Mouse (Mus musculus) cortical plate, adult 2 months (tissue): ENCODE measurements at regions not wholly inside any gene's neighbourhood (a gene's known extent, or its start where the extent isn't known, plus 50 kb on each side); places are given as distances from the start of the nearest gene placed in this dataset.

Source experiments
- CTCF ChIP-seq: fragments of 200-500 bp; IDR thresholded peaks from 2 replicates; pipeline ENCODE4 v1.5.1; 2011; ENCODE audit warnings: mild to moderate bottlenecking, control low read depth, low read length; ENCODE audit not compliant: insufficient read depth; ENCODE audit errors: extremely low read depth
- POLR2A ChIP-seq: fragments of 200-500 bp; IDR thresholded peaks from 2 replicates; pipeline ENCODE4 v1.6.1; 2011; ENCODE audit warnings: mild to moderate bottlenecking, low read length, control low read depth; ENCODE audit not compliant: insufficient read depth; ENCODE audit errors: extremely low read depth

DNA sequence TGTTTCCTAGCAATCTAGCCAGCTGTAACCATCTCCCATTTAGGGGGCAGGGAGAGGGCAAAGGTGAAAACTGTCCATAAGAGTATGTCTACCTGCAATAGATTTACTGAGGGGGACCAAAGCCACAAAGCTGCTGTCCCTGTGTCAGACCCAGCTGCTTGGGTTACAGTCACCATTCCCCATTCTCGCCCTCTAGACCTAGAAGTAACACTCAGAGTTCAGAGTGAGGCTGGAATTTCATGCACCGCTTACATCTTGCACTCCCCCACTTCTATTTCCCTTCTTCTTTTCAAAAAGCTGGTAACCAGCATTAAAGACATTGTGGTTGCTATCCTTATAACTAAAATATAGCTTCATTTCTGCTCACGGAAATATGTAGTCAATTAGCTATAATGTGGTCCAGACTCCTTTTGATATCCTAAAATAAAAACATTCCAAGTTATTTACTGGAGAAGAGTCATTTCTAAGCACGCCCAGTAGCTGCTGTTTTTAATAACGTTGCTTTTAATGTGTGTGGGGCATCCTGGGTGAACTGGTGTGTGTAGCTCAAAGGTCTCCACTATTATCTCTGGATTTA lies 157.4 kb upstream of the Fbxo11 start:
- TF ChIP-seq POLR2A: no peak
- TF ChIP-seq CTCF: no peak
